Comparison of ENCODE assay signal across 8 mouse cellular contexts in genomic region chr12:21416506-21416905, GRCm38 (mm10). TPM values are rescaled to one million over a fixed set of nuclear protein-coding genes. Genes with fewer than 3 reads are reported as not detected.
DNase-seq lines count a peak whose midpoint lies in the region; ATAC-seq and TF ChIP-seq lines count a peak whose summit lies in the region.

No protein-coding gene starts in this region.

- H3K4me1 ChIP-seq in bone marrow macrophage, adult 2 months (ENCODE audit: control insufficient read depth, insufficient read depth, low read length): peaks cover 17% of the 10 kb centered on the region
- H3K4me1 ChIP-seq in embryonic facial prominence, embryonic 15.5 days: peaks cover 20% of the 10 kb centered on the region
- peaks cover 19% of the 10 kb centered on the region; the same call in 1 of the 2 replicates for H3K4me1 ChIP-seq in midbrain, embryonic 12.5 days

- peaks cover 6% of the 10 kb centered on the region; the same call in 1 of the 2 replicates for H3K9me3 ChIP-seq in embryonic facial prominence, embryonic 15.5 days (replicated peaks)
- H3K9me3 ChIP-seq in midbrain, embryonic 12.5 days: peaks cover 27% of the 10 kb centered on the region

- H3K36me3 ChIP-seq in embryonic facial prominence, embryonic 15.5 days: peaks cover 34% of the 10 kb centered on the region
- H3K36me3 ChIP-seq in midbrain, embryonic 12.5 days: peaks cover 43% of the 10 kb centered on the region

- ATAC-seq in embryonic facial prominence, embryonic 15.5 days (ENCODE audit: insufficient number of reproducible peaks, low FRiP score, low TSS enrichment, low read depth): no peak
- no peak for ATAC-seq in midbrain, embryonic 12.5 days (ENCODE audit: low FRiP score, low read depth)

- TF ChIP-seq CTCF in bone marrow macrophage, adult 2 months (IDR thresholded peaks at IDR 0.05; ENCODE audit: low read depth, low read length): no peak

- intact Hi-C loops in left cerebral cortex, postnatal 4 days (cut with DNase I): loop anchor here (10.0 kb wide), 1 partner anchor 98 kb away; no protein-coding TSS in a partner anchor

- DNase-seq in left cerebral cortex, postnatal 4 days: peak; percentile 17
- no peak for DNase-seq in left cerebral cortex, adult 8-10 months (ENCODE audit: low spot score in 2 of 2)
- peak; percentile 32 for DNase-seq in induced T-regulatory cell, adult 2 months (ENCODE audit: low read depth)
- DNase-seq in natural killer cell, adult 2 months (ENCODE audit: low spot score in 2 of 2): no peak
- DNase-seq in c-Kit-positive CD71-positive TER-119-positive erythroid progenitor cells, embryonic 14.5 days (ENCODE audit: low spot score): no peak

- no peak for TF ChIP-seq POLR2A in bone marrow macrophage, adult 2 months (IDR thresholded peaks at IDR 0.05; ENCODE audit: borderline replicate concordance, low read depth, low read length)

- no peaks in the 10 kb centered on the region for H3K27me3 ChIP-seq in embryonic facial prominence, embryonic 15.5 days
- H3K27me3 ChIP-seq in midbrain, embryonic 12.5 days: no peaks in the 10 kb centered on the region

- WGBS in embryonic facial prominence, embryonic 15.5 days: under 1% methylated on average over 14 of the region's 15 CpGs
- WGBS in midbrain, embryonic 12.5 days: under 1% methylated on average over 14 of the region's 15 CpGs

- peak overlapping the region; percentile 58 for H3K9ac ChIP-seq in embryonic facial prominence, embryonic 15.5 days
- H3K9ac ChIP-seq in midbrain, embryonic 12.5 days (replicated peaks): peak overlapping the region; percentile 87

- peak overlapping the region; percentile 67 for H3K4me3 ChIP-seq in bone marrow macrophage, adult 2 months (ENCODE audit: insufficient read depth, low read length)
- peak overlapping the region; percentile 93 for H3K4me3 ChIP-seq in embryonic facial prominence, embryonic 15.5 days (replicated peaks)
- H3K4me3 ChIP-seq in midbrain, embryonic 12.5 days: peak overlapping the region; percentile 88

- peak overlapping the region; percentile 42 for H3K27ac ChIP-seq in bone marrow macrophage, adult 2 months (ENCODE audit: insufficient read depth, low read depth, low read length)
- H3K27ac ChIP-seq in embryonic facial prominence, embryonic 15.5 days (replicated peaks): 0 out of 2 replicates have a peak overlapping the region, but pooled peaks have one; percentile 28
- peak overlapping the region; percentile 100 for H3K27ac ChIP-seq in midbrain, embryonic 12.5 days (replicated peaks)

- H3K4me2 ChIP-seq in embryonic facial prominence, embryonic 15.5 days (replicated peaks): peak overlapping the region; percentile 64
- peak overlapping the region; percentile 70 for H3K4me2 ChIP-seq in midbrain, embryonic 12.5 days (replicated peaks)

RNA-seq across cellular contexts. Expression of gene Ywhaq, which starts 0.9 kb away (rescaled TPM):
- total RNA-seq in left cerebral cortex, postnatal 4 days (2021): 100 to 1,000 TPM; 657 to 673 TPM
- total RNA-seq in left cerebral cortex, adult 8-10 months (2022): 100 to 1,000 TPM; 368 to 434 (median 402) TPM
- polyA plus RNA-seq in bone marrow macrophage, adult 2 months (2012; ENCODE audit: insufficient read depth, insufficient read length, missing spikeins): 141 and 146 TPM in 2 replicates
- polyA plus RNA-seq in embryonic facial prominence, embryonic 15.5 days (2015; fragmentation: Nextera tagmentation; extraction: Ambion mirVana): 527 and 542 TPM in 2 replicates
- polyA plus RNA-seq in midbrain, embryonic 12.5 days (2016; fragmentation: Nextera tagmentation; extraction: Ambion mirVana): 1,175 and 1,209 TPM in 2 replicates

RNA-seq across cellular contexts. Expression of gene Adam17, which starts 43.1 kb away (rescaled TPM):
- total RNA-seq in left cerebral cortex, postnatal 4 days (2021): 10 to 100 TPM; 18.7 to 24.8 TPM
- 10 to 100 TPM; 14.5 to 18.1 (median 16.6) TPM for total RNA-seq in left cerebral cortex, adult 8-10 months (2022)
- polyA plus RNA-seq in bone marrow macrophage, adult 2 months (2012; ENCODE audit: insufficient read depth, insufficient read length, missing spikeins): 225 and 233 TPM in 2 replicates
- 35.6 and 44.2 TPM in 2 replicates for polyA plus RNA-seq in embryonic facial prominence, embryonic 15.5 days (2015; fragmentation: Nextera tagmentation; extraction: Ambion mirVana)
- polyA plus RNA-seq in midbrain, embryonic 12.5 days (2016; fragmentation: Nextera tagmentation; extraction: Ambion mirVana): 34.1 and 36.8 TPM in 2 replicates

Comparison
In these comparisons a context has a peak if more than half of its experiments do, and no peak if none do; other contexts are left out.
1. DNase-seq: peak in left cerebral cortex, postnatal 4 days (single experiment) and induced T-regulatory cell, adult 2 months (single experiment); none in left cerebral cortex, adult 8-10 months (0 of 2), natural killer cell, adult 2 months (0 of 2) and c-Kit-positive CD71-positive TER-119-positive erythroid progenitor cells, embryonic 14.5 days (single experiment).
2. H3K27ac ChIP-seq: peak in every context shown above with its lines; median percentile 100 in midbrain, embryonic 12.5 days; 42 in bone marrow macrophage, adult 2 months; 28 in embryonic facial prominence, embryonic 15.5 days.
3. Peak in every context shown above with its lines, with median percentiles within 50 percentile points of each other: H3K4me3 ChIP-seq.